Mouse (Mus musculus) erythroblast, embryonic 14.5 days (primary cell): Measurements from ENCODE around the gene Gm28051.
A peak's percentile ranks its signal among the peaks of the same experiment; 100 is the strongest.

Experiments used
- GATA1 ChIP-seq: IDR thresholded peaks from 2 replicates; pipeline ENCODE4 v1.6.1; 2012; ENCODE audit warnings: low read length, inconsistent platforms, mixed read lengths
- TAL1 ChIP-seq: IDR thresholded peaks from 3 replicates; pipeline ENCODE4 v1.6.1; 2012; ENCODE audit warnings: low read length, inconsistent platforms, mixed read lengths

DNA sequence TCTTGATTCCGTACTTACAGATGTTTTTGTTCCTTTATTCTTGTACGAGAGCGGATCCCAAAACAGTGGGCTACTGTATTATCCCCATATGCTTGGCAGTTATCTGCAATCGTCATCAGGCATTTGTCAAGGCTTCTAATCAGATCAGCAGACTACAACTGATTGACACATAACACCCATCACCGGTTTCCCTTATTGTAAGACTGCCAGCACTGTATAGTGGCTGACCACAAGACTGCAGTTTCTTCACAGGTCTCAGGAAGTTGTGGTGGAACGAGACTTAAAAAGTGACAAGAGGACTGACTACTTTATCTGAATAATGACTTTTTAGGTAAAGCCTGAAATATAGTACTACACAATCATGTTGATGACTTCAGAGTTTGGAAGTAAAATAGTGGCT, 12.7 kb downstream of the Gm28051 start:
- TF ChIP-seq TAL1 (no peak), GATA1 (peak; percentile 77)
